Mouse (Mus musculus): ENCODE results near the gene 4931409K22Rik. TPM values are rescaled to one million over a fixed set of nuclear protein-coding genes. Genes with fewer than 3 reads are reported as not detected.

4931409K22Rik gene
- polyA plus RNA-seq (2012), result not detected in 2 replicates

DNA sequence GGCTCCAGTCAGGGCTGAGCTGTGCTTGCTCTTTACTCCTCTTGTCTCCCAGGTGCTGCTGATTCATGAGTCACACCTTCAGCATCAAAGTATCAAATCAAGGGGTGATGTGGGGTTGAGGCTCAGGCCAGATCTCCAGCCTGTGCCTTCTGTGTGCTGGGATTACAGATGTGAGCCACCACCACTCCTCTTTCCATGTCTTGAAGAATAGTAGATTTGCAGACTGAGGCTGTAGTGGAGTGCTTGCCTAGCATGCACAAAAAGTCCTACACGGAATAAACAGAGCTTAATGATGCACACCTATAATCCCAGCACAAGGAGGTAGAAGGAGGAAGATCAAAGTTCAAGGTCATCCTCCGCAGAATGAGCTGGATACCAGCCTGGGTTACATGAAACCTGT, at the start of gene 4931409K22Rik:
4931409K22Rik (minus strand) TSS at position 101 of the 400 bp plus-strand sequence.

GRCm38 (mm10) chr5:24586547-24587199, 30.1 kb upstream of the 4931409K22Rik start, which contains the start of gene Chpf2:
Chpf2 (plus strand) TSS chr5:24586741.

DNA sequence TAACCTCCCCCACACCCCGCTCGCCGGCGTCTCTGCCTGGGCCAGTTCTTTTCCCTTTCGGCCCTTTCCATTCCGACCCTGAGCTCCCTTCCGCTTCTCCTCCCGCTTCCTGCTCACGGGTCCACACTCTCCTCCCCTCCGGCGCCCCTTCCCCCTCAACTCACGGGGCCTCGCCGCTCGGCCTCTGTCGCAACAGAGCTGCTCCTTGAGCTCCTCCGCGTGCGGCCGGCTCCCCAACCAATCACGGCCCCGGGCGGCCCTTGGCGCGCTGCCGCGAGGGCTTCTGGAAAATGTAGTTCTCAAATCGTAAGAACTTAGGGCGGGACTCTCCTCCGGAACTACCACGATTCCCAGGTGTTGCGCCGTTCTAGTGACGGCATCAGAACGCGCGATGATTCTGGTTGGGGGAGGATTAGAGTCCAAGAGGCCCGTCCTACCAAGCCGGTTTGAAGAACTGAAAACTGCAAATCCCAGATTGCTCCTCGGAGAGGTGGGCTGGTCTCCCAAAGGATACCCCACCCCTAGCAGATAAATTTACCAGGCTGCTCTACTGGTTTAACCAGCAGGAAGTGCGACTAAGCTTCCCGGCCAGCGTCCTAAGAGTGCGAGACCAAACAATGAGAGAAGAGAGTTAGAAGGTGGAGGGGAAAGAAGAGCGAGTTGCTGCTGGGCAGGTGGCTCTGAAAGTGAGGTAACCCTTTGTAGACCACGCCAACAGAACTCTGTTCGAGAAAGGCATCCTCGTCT, 20.7 kb upstream of the 4931409K22Rik start, which contains the start of gene Abcf2:
Abcf2 (minus strand) TSS at position 285 of the 747 bp plus-strand sequence.

DNA sequence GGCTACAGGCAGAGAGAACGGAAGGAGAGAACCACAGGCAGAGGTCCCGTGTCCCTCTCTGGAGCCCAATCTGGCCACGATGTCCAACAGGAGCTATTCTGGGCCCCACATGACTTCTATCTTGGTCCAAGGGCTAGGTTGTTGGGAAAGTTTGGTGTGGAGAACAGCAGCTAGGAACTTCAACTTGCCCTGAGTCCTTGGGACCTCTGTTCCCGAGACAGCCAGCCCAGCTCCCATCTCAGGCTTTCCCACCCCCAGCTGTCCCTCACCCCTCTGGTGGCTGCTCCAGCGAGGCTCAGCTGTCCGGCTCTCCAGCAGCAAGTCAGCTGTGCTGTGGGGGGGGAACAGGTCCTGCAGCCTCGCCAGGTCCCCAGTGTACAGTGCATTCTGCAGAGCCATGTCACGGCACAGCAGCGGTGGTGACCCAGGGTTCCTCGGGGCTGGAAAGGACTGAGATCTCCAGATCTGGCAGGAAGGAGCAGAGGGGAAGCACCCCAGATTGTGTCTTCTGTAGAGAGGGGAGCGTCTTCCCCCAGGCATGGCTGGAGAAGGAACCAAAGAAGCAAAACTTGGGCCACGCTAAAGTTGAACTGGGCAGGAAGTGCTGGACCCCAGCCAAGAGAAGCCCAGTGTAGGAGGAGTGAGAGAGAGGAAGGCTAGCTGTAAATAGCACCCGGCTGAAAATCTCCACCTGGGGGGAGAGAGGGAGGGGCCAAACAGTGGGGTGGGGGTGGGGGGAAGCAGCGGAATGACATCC, 16.0 kb downstream of the 4931409K22Rik start, which contains the start of gene Asb10:
Asb10 (minus strand) TSS at position 592 of the 757 bp plus-strand sequence.

GRCm38 (mm10) chr5:24526889-24527230, 29.7 kb downstream of the 4931409K22Rik start, which contains the start of gene Gbx1:
Gbx1 (minus strand) TSS chr5:24527202.

Other genes starting within 250 kb of the 4931409K22Rik start
- gene Kcnh2, start 205.2 kb downstream of the 4931409K22Rik start, polyA plus RNA-seq (2012), result 1.2 and 3.4 TPM in 2 replicates
- gene Nos3, start 192.0 kb downstream of the 4931409K22Rik start, polyA plus RNA-seq (2012), result 0.01 and 0.04 TPM in 2 replicates
- 9.1 and 12.0 TPM in 2 replicates for gene Atg9b, start 164.7 kb downstream of the 4931409K22Rik start, polyA plus RNA-seq (2012)
- 39.0 and 46.9 TPM in 2 replicates for gene Abcb8, start 163.1 kb downstream of the 4931409K22Rik start, polyA plus RNA-seq (2012)
- 0.59 and 0.61 TPM in 2 replicates for gene Asic3, start 143.4 kb downstream of the 4931409K22Rik start, polyA plus RNA-seq (2012)
- gene Cdk5, start 133.3 kb downstream of the 4931409K22Rik start, polyA plus RNA-seq (2012), result 14.9 and 15.2 TPM in 2 replicates
- 43.0 and 45.9 TPM in 2 replicates for gene Slc4a2, start 133.0 kb downstream of the 4931409K22Rik start, polyA plus RNA-seq (2012)
- 187 and 193 TPM in 2 replicates for gene Fastk, start 111.5 kb downstream of the 4931409K22Rik start, polyA plus RNA-seq (2012)
- gene Tmub1, start 109.0 kb downstream of the 4931409K22Rik start, polyA plus RNA-seq (2012), result 37.1 and 49.8 TPM in 2 replicates
- gene Agap3, start 104.6 kb downstream of the 4931409K22Rik start, polyA plus RNA-seq (2012), result 162 and 186 TPM in 2 replicates
- 0.02 and 0.04 TPM in 2 replicates for gene Gbx1, start 29.6 kb downstream of the 4931409K22Rik start, polyA plus RNA-seq (2012)
- gene Asb10, start 15.8 kb downstream of the 4931409K22Rik start, polyA plus RNA-seq (2012), result 0.08 and 0.11 TPM in 2 replicates
- gene Abcf2, start 20.7 kb upstream of the 4931409K22Rik start, polyA plus RNA-seq (2012), result 57.9 and 63.6 TPM in 2 replicates
- gene Chpf2, start 29.9 kb upstream of the 4931409K22Rik start, polyA plus RNA-seq (2012), result 40.3 and 46.2 TPM in 2 replicates
- gene Smarcd3, start 67.6 kb upstream of the 4931409K22Rik start, polyA plus RNA-seq (2012), result 0.12 and 0.13 TPM in 2 replicates
- gene Nub1, start 128.7 kb upstream of the 4931409K22Rik start, polyA plus RNA-seq (2012), result 28.5 and 29.5 TPM in 2 replicates
- gene Wdr86, start 173.9 kb upstream of the 4931409K22Rik start, polyA plus RNA-seq (2012), result 0.62 and 1.1 TPM in 2 replicates
- 1.5 and 6.2 TPM in 2 replicates for gene Crygn, start 201.2 kb upstream of the 4931409K22Rik start, polyA plus RNA-seq (2012)